Mouse (Mus musculus) olfactory bulb, adult 2 months (tissue): Measurements from ENCODE around the gene Apod.

ENCODE experiments used
- CTCF ChIP-seq: fragments of 200-500 bp; IDR thresholded peaks from 2 replicates; pipeline ENCODE4 v1.5.1; 2012; ENCODE audit warnings: low read depth, mild to moderate bottlenecking, low read length, moderate library complexity; ENCODE audit not compliant: insufficient read depth
- POLR2A ChIP-seq: fragments of 200-500 bp; IDR thresholded peaks from 2 replicates; pipeline ENCODE4 v1.6.1; 2012; ENCODE audit warnings: mild to moderate bottlenecking, low read depth, low read length, moderate library complexity; ENCODE audit not compliant: insufficient read depth

GRCm38 (mm10) chr16:31248717-31249116 is 65.9 kb downstream of the Apod start:
- TF ChIP-seq CTCF (no peak), POLR2A (no peak)
